Mouse (Mus musculus) layer of hippocampus, adult 18-20 months (tissue): Measurements from ENCODE around the gene Hist1h2ae. TPM values are rescaled to one million over a fixed set of nuclear protein-coding genes. Genes with fewer than 3 reads are reported as not detected.
A peak's percentile ranks its signal among the peaks of the same experiment; 100 is the strongest.
"Not testable (repeated sequence)": the region's sequence is repeated elsewhere in the genome, so short reads cannot be mapped to it uniquely, and the experiment has no call there.

Source experiments
- DNase-seq, 2 experiments: peaks; one replicate each; pipeline ENCODE4 v3.0.0; 2022; ENCODE audit warnings: low spot score in 2 of 2
- total RNA-seq, 2 experiments: library from RNA; stranded (reverse); gene quantifications; 2 replicates each; pipeline ENCODE4 v1.2.3; 2021

The Hist1h2ae gene
- total RNA-seq, 2 experiments from 2014 or later: 3.9 to 8.2 TPM

GRCm38 (mm10) chr13:23564482-23564881 lies 6.5 kb downstream of the Hist1h2ae start:
- no peak for DNase-seq

GRCm38 (mm10) chr13:23562699-23563462 lies 8.1 kb downstream of the Hist1h2ae start:
- DNase-seq: peak in 1 of 2 experiments; percentile 66

- peak; percentile 92 to 97 for DNase-seq
These were observed 8.9 kb downstream of the Hist1h2ae start, which contains the start of gene Hist1h3e for GRCm38 (mm10) chr13:23561883-23562659. Gene Hist1h3e, minus strand, starts transcription at chr13:23562369.

GRCm38 (mm10) chr13:23561531-23561882 lies 9.5 kb downstream of the Hist1h2ae start:
- DNase-seq: not testable (repeated sequence)

- DNase-seq: not testable (repeated sequence)
These were observed 10.3 kb downstream of the Hist1h2ae start for GRCm38 (mm10) chr13:23560699-23561098.

- DNase-seq: no peak
These were observed 14.1 kb downstream of the Hist1h2ae start for GRCm38 (mm10) chr13:23556906-23557305.

- peak; percentile 73 to 90 for DNase-seq
These were observed 15.1 kb downstream of the Hist1h2ae start for GRCm38 (mm10) chr13:23555839-23556416.

GRCm38 (mm10) chr13:23554925-23555838 lies 15.8 kb downstream of the Hist1h2ae start:
- peak; percentile 73 to 90 for DNase-seq

GRCm38 (mm10) chr13:23554393-23554792 lies 16.6 kb downstream of the Hist1h2ae start:
- no peak for DNase-seq

GRCm38 (mm10) chr13:23552962-23553361 lies 18.1 kb downstream of the Hist1h2ae start, which contains the start of gene Hist1h1d:
Gene Hist1h1d, plus strand, starts transcription at chr13:23553262.
- no peak for DNase-seq

- no peak for DNase-seq
These were observed 18.8 kb downstream of the Hist1h2ae start for GRCm38 (mm10) chr13:23551931-23552914.

- DNase-seq: peak; percentile 90 to 95
These were observed 19.7 kb downstream of the Hist1h2ae start, which contains the start of gene Hist1h4f for GRCm38 (mm10) chr13:23551146-23551834. Gene Hist1h4f, minus strand, starts transcription at chr13:23551648.

- no peak for DNase-seq
These were observed 20.3 kb downstream of the Hist1h2ae start for GRCm38 (mm10) chr13:23550761-23551145.

- no peak for DNase-seq
These were observed 24.3 kb downstream of the Hist1h2ae start for GRCm38 (mm10) chr13:23546694-23547093.

- DNase-seq: not testable (repeated sequence)
These were observed 26.3 kb downstream of the Hist1h2ae start for GRCm38 (mm10) chr13:23544787-23545120.

GRCm38 (mm10) chr13:23543965-23544786 lies 26.8 kb downstream of the Hist1h2ae start, which contains the start of gene Hist1h3f:
Gene Hist1h3f, plus strand, starts transcription at chr13:23544052.
- peak; percentile 69 to 91 for DNase-seq

- DNase-seq: peak; percentile 56 to 86
These were observed 27.9 kb downstream of the Hist1h2ae start, which contains the start of gene Hist1h2bh for GRCm38 (mm10) chr13:23542999-23543607. Gene Hist1h2bh, minus strand, starts transcription at chr13:23543392.
